Mouse (Mus musculus): ENCODE results near the gene Nup37. TPM values are rescaled to one million over a fixed set of nuclear protein-coding genes. Genes with fewer than 3 reads are reported as not detected.
A peak's percentile ranks its signal among the peaks of the same experiment; 100 is the strongest.

Nup37 gene
- polyA plus RNA-seq, 1 experiment from 2014 or later = 29.1 TPM

DNA sequence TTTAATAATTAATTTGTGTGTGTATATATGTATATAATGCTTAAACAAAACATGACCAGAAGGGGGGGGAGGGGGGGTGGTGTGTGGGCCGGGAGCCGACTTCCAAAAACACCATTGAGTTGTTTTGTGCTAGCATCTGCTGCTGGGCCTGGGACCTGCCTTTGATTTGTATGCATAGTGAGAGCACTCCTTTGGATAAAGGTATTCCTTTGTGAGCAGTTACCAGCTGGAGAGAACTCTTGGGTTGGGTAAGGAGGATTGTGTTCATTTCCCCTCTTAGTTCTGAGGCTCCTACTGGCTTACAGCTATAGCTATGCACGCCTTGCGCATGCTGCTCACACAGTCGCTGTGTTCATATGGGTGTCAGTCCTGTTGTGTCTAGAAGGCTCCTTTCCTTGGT lies 15.9 kb downstream of the Nup37 start:
- DNase-seq (ENCODE audit: low spot score) = no peak
- ATAC-seq (ENCODE audit: low FRiP score) = no peak
- H3K4me3 ChIP-seq (replicated peaks; ENCODE audit: low read length) = no peak overlapping the region
- H3K4me1 ChIP-seq (replicated peaks; ENCODE audit: control insufficient read depth, insufficient read depth, low read length) = no peaks in the 10 kb centered on the region
- H3K27ac ChIP-seq = no peak overlapping the region
- peaks cover 27% of the 10 kb centered on the region for H3K36me3 ChIP-seq (replicated peaks; ENCODE audit: control insufficient read depth, insufficient read depth)
- H3K27me3 ChIP-seq (ENCODE audit: control insufficient read depth, insufficient read depth, low read length) = no peaks in the 10 kb centered on the region
- no peak overlapping the region for H3K9ac ChIP-seq
- H3K4me2 ChIP-seq (replicated peaks) = no peak overlapping the region
- 90% methylated on average over 5 of the region's 5 CpGs for WGBS
- H3K9me3 ChIP-seq (ENCODE audit: control insufficient read depth, low read length) = no peaks in the 10 kb centered on the region

DNA sequence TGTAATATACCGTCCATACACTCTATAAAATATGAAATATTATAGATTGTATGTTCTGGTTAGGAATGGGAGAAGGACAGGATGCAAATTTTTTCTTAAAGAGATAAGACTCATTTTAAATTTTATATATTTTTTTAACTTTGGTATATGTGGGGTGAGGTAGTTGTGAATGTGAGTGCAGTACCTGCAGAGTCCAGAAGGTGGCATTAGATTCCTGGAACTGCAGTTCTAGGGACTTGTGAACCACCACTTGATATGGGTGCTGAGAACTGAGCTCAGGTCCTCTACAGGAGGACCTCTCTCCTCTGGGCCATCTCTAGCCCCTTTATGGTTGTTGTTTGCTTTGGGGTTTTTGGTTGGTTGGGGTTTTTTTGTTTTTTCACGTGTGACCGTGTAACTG lies 19.4 kb downstream of the Nup37 start:
- no peak overlapping the region for H3K27ac ChIP-seq
- no peaks in the 10 kb centered on the region for H3K4me1 ChIP-seq (replicated peaks; ENCODE audit: control insufficient read depth, insufficient read depth, low read length)
- no peak for ATAC-seq (ENCODE audit: low FRiP score)
- no peaks in the 10 kb centered on the region for H3K9me3 ChIP-seq (ENCODE audit: control insufficient read depth, low read length)
- DNase-seq (ENCODE audit: low spot score) = no peak
- no peak overlapping the region for H3K4me3 ChIP-seq (replicated peaks; ENCODE audit: low read length)
- H3K4me2 ChIP-seq (replicated peaks) = no peak overlapping the region
- H3K36me3 ChIP-seq (replicated peaks; ENCODE audit: control insufficient read depth, insufficient read depth) = peaks cover 15% of the 10 kb centered on the region
- WGBS = 96% methylated on average over 3 of the region's 3 CpGs
- H3K27me3 ChIP-seq (ENCODE audit: control insufficient read depth, insufficient read depth, low read length) = no peaks in the 10 kb centered on the region
- no peak overlapping the region for H3K9ac ChIP-seq

DNA sequence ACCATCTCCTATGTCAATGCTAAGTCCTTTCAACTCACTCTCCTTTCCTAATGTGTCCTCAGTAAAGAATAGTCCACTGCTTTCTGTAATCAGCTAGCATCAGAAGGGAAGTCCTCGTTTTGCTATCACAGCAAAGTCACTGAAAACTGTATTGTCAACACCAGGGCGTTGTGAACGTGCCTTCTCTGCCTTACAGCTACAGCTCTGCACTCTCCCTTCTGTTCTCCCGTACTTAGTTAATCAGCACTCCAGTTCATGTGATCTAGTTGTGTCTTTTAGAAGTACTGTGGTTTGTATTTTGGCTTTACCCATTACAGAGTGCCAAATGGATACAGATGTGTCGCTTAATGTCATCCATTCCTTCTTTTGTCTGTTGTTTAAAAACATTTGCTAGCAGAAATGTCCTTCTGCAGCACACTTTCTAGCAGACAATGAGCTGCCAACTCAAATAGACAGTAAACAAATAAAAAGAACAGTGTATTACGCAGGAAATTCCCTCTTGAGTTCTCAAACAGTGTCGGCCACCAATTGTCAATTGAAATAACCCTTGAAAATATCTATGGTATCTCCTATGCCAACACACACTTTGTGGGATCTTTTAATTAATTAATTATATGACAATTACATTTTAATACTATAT lies 20.8 kb downstream of the Nup37 start:
- no peak overlapping the region for H3K9ac ChIP-seq
- H3K27me3 ChIP-seq (ENCODE audit: control insufficient read depth, insufficient read depth, low read length) = no peaks in the 10 kb centered on the region
- H3K9me3 ChIP-seq (ENCODE audit: control insufficient read depth, low read length) = no peaks in the 10 kb centered on the region
- DNase-seq (ENCODE audit: low spot score) (no peak), ATAC-seq (ENCODE audit: low FRiP score) (no peak)
- no peak overlapping the region for H3K27ac ChIP-seq
- no peak overlapping the region for H3K4me2 ChIP-seq (replicated peaks)
- no peaks in the 10 kb centered on the region for H3K4me1 ChIP-seq (replicated peaks; ENCODE audit: control insufficient read depth, insufficient read depth, low read length)
- no peak overlapping the region for H3K4me3 ChIP-seq (replicated peaks; ENCODE audit: low read length)
- peaks cover 11% of the 10 kb centered on the region for H3K36me3 ChIP-seq (replicated peaks; ENCODE audit: control insufficient read depth, insufficient read depth)
- WGBS = 82% methylated on average over 7 of the region's 7 CpGs

DNA sequence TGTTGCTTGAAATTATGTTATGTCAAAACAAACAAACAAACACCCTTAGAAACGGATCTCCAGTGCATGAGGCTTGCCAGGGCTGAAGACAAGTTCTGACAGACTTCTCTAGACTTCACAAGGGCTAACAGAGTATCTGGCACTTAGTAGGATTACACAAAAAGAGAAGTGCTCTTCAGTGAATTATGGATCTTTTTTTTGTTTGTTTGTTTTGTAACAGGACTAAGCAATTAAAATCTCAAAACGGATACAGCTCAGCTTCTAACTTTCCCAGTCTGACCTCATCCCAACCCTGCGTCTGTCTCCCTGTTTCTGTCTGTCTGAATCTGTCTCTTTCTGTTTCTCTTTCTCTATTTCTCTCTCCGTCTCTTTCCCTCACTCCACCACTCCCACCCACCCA lies 53.7 kb downstream of the Nup37 start:
- H3K4me2 ChIP-seq (replicated peaks) = peak overlapping the region; percentile 74
- ATAC-seq (ENCODE audit: low FRiP score) (peak; percentile 59; the same call in 1 of the 2 replicates), DNase-seq (ENCODE audit: low spot score) (no peak)
- H3K9me3 ChIP-seq (ENCODE audit: control insufficient read depth, low read length) = no peaks in the 10 kb centered on the region
- no peaks in the 10 kb centered on the region for H3K36me3 ChIP-seq (replicated peaks; ENCODE audit: control insufficient read depth, insufficient read depth)
- H3K4me1 ChIP-seq (replicated peaks; ENCODE audit: control insufficient read depth, insufficient read depth, low read length) = peaks cover 6% of the 10 kb centered on the region
- H3K9ac ChIP-seq = no peak overlapping the region
- peak overlapping the region; percentile 81 for H3K4me3 ChIP-seq (replicated peaks; ENCODE audit: low read length)
- H3K27ac ChIP-seq = no peak overlapping the region
- H3K27me3 ChIP-seq (ENCODE audit: control insufficient read depth, insufficient read depth, low read length) = no peaks in the 10 kb centered on the region
- 21% methylated on average over 4 of the region's 4 CpGs for WGBS

- H3K27ac ChIP-seq = peak within 1 kb of the TSS; percentile 87
- H3K36me3 ChIP-seq (replicated peaks; ENCODE audit: control insufficient read depth, insufficient read depth) = no peaks in the 10 kb centered on the region
- peak; percentile 91 for DNase-seq (ENCODE audit: low spot score)
- H3K27me3 ChIP-seq (ENCODE audit: control insufficient read depth, insufficient read depth, low read length) = no peaks in the 10 kb centered on the region
- H3K9me3 ChIP-seq (ENCODE audit: control insufficient read depth, low read length) = no peaks in the 10 kb centered on the region
- peak; percentile 99 for ATAC-seq (ENCODE audit: low FRiP score)
- peaks cover 6% of the 10 kb centered on the region for H3K4me1 ChIP-seq (replicated peaks; ENCODE audit: control insufficient read depth, insufficient read depth, low read length)
- H3K4me2 ChIP-seq (replicated peaks) = peak within 1 kb of the TSS; percentile 74
- H3K4me3 ChIP-seq (replicated peaks; ENCODE audit: low read length) = peak within 1 kb of the TSS; percentile 81
- H3K9ac ChIP-seq = peak within 1 kb of the TSS; percentile 92
- WGBS = 2% methylated on average over 23 of the region's 23 CpGs
Observed at GRCm38 (mm10) chr10:88200951-88201638, 54.3 kb downstream of the Nup37 start, which contains the start of gene Washc3. TSS of gene Washc3 (plus strand) at chr10:88201093.

GRCm38 (mm10) chr10:88201650-88202049 lies 54.9 kb downstream of the Nup37 start:
- ATAC-seq (ENCODE audit: low FRiP score) (0 out of 2 replicates have a peak, but pooled peaks have one; percentile 1), DNase-seq (ENCODE audit: low spot score) (no peak)
- Histone ChIP-seq H3K4me3 (replicated peaks; ENCODE audit: low read length) (peak overlapping the region; percentile 81), H3K27me3 (ENCODE audit: control insufficient read depth, insufficient read depth, low read length) (no peaks in the 10 kb centered on the region), H3K36me3 (replicated peaks; ENCODE audit: control insufficient read depth, insufficient read depth) (no peaks in the 10 kb centered on the region), H3K4me1 (replicated peaks; ENCODE audit: control insufficient read depth, insufficient read depth, low read length) (peaks cover 6% of the 10 kb centered on the region), H3K9me3 (ENCODE audit: control insufficient read depth, low read length) (no peaks in the 10 kb centered on the region), H3K9ac (peak overlapping the region; percentile 92), H3K27ac (peak overlapping the region; percentile 87; the same call in 1 of the 2 replicates), H3K4me2 (replicated peaks) (peak overlapping the region; percentile 74)
- 72% methylated on average over 13 of the region's 13 CpGs for WGBS

DNA sequence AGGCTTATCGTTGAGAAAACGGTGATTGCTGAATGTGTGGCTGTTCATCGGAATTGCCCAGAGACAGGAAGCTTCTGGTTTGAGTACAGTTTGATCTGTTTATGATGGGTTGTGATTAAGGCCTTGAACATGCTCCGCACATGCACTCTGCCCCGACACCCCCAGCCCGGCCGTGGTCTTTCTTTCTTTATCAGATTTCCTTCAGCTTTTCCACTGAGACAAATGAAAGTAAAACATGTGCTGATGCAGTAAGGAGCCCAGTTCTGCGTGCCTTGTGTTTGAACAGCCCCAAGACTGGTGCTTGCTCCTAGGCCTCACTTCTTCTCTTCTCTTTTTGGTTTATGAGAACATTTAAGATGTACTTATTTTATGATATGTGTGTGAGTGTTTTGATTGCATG lies 55.8 kb downstream of the Nup37 start:
- Histone ChIP-seq H3K4me2 (replicated peaks) (no peak overlapping the region), H3K36me3 (replicated peaks; ENCODE audit: control insufficient read depth, insufficient read depth) (no peaks in the 10 kb centered on the region), H3K4me3 (replicated peaks; ENCODE audit: low read length) (no peak overlapping the region), H3K27me3 (ENCODE audit: control insufficient read depth, insufficient read depth, low read length) (no peaks in the 10 kb centered on the region), H3K27ac (no peak overlapping the region), H3K9ac (no peak overlapping the region; the same call in 1 of the 2 replicates), H3K4me1 (replicated peaks; ENCODE audit: control insufficient read depth, insufficient read depth, low read length) (peaks cover 6% of the 10 kb centered on the region), H3K9me3 (ENCODE audit: control insufficient read depth, low read length) (no peaks in the 10 kb centered on the region)
- ATAC-seq (ENCODE audit: low FRiP score) (no peak), DNase-seq (ENCODE audit: low spot score) (no peak)
- 96% methylated on average over 8 of the region's 8 CpGs for WGBS

GRCm38 (mm10) chr10:88203236-88203635 lies 56.4 kb downstream of the Nup37 start:
- Histone ChIP-seq H3K9me3 (ENCODE audit: control insufficient read depth, low read length) (no peaks in the 10 kb centered on the region), H3K27me3 (ENCODE audit: control insufficient read depth, insufficient read depth, low read length) (no peaks in the 10 kb centered on the region), H3K9ac (no peak overlapping the region), H3K4me3 (replicated peaks; ENCODE audit: low read length) (no peak overlapping the region), H3K27ac (no peak overlapping the region), H3K4me2 (replicated peaks) (no peak overlapping the region), H3K4me1 (replicated peaks; ENCODE audit: control insufficient read depth, insufficient read depth, low read length) (peaks cover 6% of the 10 kb centered on the region), H3K36me3 (replicated peaks; ENCODE audit: control insufficient read depth, insufficient read depth) (no peaks in the 10 kb centered on the region)
- WGBS = 95% methylated on average over 6 of the region's 6 CpGs
- no peak for DNase-seq (ENCODE audit: low spot score)
- no peak for ATAC-seq (ENCODE audit: low FRiP score)

DNA sequence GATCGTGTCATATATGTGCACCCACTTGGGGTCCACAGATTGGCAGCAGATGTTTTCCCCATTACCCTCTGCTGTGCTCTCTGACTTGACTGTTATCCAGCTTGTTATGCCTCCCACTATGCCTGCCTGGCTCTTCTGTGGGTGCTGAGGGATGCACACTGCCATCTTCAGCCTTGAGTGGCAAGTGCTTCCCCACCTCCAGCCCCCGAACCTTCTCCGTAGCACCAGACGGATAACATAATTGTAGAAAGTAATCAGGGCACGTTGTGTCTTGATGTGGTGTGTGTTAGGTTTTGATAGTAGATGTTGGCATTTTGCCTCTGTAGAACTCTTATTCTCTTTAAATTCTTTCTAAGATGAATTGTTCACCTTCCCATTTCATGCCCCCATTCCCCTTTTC lies 65.9 kb downstream of the Nup37 start:
- H3K9ac ChIP-seq = no peak overlapping the region
- ATAC-seq (ENCODE audit: low FRiP score) = no peak
- H3K27me3 ChIP-seq (ENCODE audit: control insufficient read depth, insufficient read depth, low read length) = no peaks in the 10 kb centered on the region
- no peak overlapping the region for H3K4me3 ChIP-seq (replicated peaks; ENCODE audit: low read length)
- no peak for DNase-seq (ENCODE audit: low spot score)
- H3K27ac ChIP-seq = no peak overlapping the region
- no peaks in the 10 kb centered on the region for H3K9me3 ChIP-seq (ENCODE audit: control insufficient read depth, low read length)
- no peaks in the 10 kb centered on the region for H3K4me1 ChIP-seq (replicated peaks; ENCODE audit: control insufficient read depth, insufficient read depth, low read length)
- WGBS = 95% methylated on average over 5 of the region's 5 CpGs
- no peak overlapping the region for H3K4me2 ChIP-seq (replicated peaks)
- peaks cover 20% of the 10 kb centered on the region for H3K36me3 ChIP-seq (replicated peaks; ENCODE audit: control insufficient read depth, insufficient read depth)

Data from hindbrain, embryonic 14.5 days (tissue).